Mouse (Mus musculus) heart, postnatal 14 days (tissue): ENCODE data around the gene Rundc1. TPM values are rescaled to one million over a fixed set of nuclear protein-coding genes. Genes with fewer than 3 reads are reported as not detected.
"Not testable (repeated sequence)": the region's sequence is repeated elsewhere in the genome, so short reads cannot be mapped to it uniquely, and the experiment has no call there.

Experiments used
- DNase-seq, 2 experiments: peaks; one replicate each; pipeline ENCODE4 v3.0.0; 2021 to 2022
- intact Hi-C: fragments of 180-260 bp; cut with DNase I; formaldehyde crosslinking; loops from one replicate; pipeline ENCODE4 v1.15.1; 2025
- long read RNA-seq, 2 experiments: library from polyadenylated mRNA; stranded (forward); transcript quantifications; one replicate each; pipeline ENCODE4 v2.0.0; 2021
- total RNA-seq, 2 experiments: library from RNA; stranded (reverse); gene quantifications; 2 replicates each; pipeline ENCODE4 v1.2.3; 2021

Gene Rundc1
- 10 to 100 TPM; 10.8 to 11.1 TPM for total RNA-seq
- long read RNA-seq, experiment 1, transcript Rundc1-201 (5 exons, 3,223 nt), result major isoform, 32 of 42 reads
- long read RNA-seq, experiment 1, partial matches to known transcripts, result 3 of 42 reads
- long read RNA-seq, experiment 1, other reads (novel, unspliced or antisense), result 7 of 42 reads
- long read RNA-seq, experiment 2, transcript Rundc1-201 (5 exons, 3,223 nt), result major isoform, 24 of 31 reads
- long read RNA-seq, experiment 2, partial matches to known transcripts, result 0 of 31 reads
- long read RNA-seq, experiment 2, other reads (novel, unspliced or antisense), result 7 of 31 reads

- peak; percentile 99 to 100 for DNase-seq
- intact Hi-C loops, result no loop called here
Measured at GRCm38 (mm10) chr11:101424925-101425813, at the start of gene Rundc1, which contains the start of gene Ptges3l. Rundc1 (plus strand) TSS chr11:101425085. Ptges3l (minus strand) TSS chr11:101425333.

DNA sequence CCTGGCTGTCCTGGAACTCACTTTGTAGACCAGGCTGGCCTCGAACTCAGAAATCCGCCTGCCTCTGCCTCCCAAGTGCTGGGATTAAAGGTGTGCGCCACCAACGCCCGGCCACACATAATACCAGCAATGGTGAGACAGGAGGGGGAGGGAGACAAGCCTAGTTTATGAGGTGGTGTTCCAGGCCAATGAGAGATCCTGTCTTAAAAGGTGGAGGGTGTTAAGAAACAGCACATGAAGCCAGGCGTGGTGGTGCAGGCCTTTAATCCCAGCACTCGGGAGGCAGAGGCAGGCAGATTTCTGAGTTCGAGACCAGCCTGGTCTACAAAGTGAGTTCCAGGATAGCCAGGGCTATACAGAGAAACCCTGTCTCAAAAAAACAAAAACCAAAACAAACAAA, 46.7 kb upstream of the Rundc1 start:
- DNase-seq, intact Hi-C loops: not testable (repeated sequence)

GRCm38 (mm10) chr11:101378926-101379325, 46.0 kb upstream of the Rundc1 start:
- intact Hi-C loops, result no loop called here
- no peak for DNase-seq

DNA sequence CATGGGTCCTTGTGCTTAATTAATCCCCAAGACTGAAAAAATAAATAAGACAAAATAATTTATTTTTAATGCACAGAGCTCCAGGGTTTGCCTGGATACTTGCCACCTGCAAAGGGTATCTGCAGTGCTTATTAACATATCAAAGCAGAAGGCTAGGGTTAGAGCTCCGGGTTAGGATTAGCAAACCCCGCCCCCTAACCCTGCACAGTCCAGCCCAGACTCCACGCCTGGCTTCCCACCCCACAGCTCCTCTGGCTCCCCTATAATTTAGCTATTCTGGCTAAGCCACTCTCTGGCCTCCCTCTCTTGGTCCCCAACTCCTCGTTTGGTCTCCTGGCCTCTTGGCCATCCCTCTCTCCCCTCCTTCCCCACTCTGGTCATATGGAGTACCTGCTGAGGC, 43.1 kb upstream of the Rundc1 start:
- no peak for DNase-seq
- intact Hi-C loops, result no loop called here

DNA sequence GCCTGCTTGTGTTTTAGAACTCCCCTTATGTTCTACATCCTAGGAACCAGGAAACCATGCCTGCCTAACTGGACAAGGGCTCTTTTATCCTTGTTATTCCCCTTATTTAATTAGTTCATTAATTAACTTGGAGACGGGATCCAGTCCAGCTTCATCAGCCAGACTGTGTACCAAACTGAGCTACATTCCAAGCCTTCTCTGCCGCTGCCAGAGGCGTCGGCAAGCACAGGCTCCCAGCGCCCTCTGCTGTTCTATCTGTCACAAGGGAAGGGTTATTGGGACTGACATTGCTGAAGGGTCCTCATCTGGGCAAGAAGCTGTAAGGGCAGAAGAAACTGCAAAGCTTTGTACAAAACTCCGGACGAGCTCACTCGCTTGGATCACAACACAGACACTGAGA, 29.8 kb upstream of the Rundc1 start:
- peak; percentile 80 to 88 for DNase-seq
- intact Hi-C loops, result loop anchor here (1.0 to 5.0 kb wide), 3 partner anchors 40 to 183 kb away; no protein-coding TSS in a partner anchor

- no peak for DNase-seq
- intact Hi-C loops, result no loop called here
Measured at GRCm38 (mm10) chr11:101415306-101415705, 9.6 kb upstream of the Rundc1 start.

DNA sequence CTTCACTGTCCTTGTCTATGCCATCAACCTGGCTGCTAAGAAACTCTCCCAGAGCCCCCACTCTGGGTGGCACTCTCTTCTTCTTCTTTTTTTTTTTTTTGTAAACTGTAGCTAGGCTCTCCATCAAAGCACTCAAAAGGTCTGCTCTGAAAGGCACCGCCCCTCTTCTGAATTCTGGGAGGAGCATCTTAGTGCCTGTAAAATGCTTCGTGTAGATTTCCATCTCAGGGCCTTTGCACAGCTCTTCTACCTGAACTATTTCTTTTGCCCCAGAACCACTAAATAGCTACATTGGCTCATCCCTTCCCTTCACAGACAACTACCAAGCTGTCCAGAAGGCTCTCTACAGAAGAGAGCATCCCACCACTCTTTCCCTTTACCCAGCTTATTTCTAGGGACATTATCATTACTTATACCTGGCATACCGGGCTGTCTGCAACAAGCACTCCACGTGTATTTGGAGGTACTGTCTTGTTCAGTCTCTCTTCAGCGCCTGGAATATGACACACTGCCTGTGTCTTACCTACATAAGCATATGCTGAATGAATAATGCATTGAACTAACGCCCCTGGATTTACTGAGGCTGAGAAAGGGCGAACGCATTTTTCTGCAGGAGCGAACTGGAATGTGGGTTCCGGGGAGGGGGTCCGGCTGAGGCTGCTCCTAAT, 8.3 kb upstream of the Rundc1 start:
- intact Hi-C loops, result no loop called here
- DNase-seq, result no peak

GRCm38 (mm10) chr11:101417101-101417855, 7.6 kb upstream of the Rundc1 start, which contains the start of gene Aarsd1:
Aarsd1 (minus strand) TSS chr11:101417615.
- intact Hi-C loops, result no loop called here
- DNase-seq, result peak; percentile 89 to 94

- no peak for DNase-seq
- intact Hi-C loops, result no loop called here
Measured at GRCm38 (mm10) chr11:101418991-101419390, 5.9 kb upstream of the Rundc1 start.

DNA sequence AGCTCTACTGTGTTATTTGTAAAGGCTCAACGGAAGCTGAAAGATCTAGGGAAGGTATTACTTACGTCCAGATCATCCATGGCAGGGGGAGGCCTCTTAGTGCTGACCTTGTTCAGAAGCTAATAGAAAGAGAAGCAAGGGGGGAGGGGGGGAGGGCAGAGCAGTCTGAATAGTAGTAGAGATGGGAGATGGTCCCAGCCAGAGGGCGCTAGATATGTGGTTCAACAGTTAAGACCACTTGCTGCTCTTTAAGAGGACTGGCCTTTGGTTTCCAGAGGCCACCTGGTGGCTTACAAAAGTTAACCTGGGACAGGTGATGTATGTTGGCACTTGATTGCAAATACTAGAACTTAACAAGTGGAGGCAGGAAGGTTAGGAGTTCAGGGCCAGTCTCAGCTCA, 5.3 kb upstream of the Rundc1 start:
- DNase-seq, result no peak
- intact Hi-C loops, result no loop called here

DNA sequence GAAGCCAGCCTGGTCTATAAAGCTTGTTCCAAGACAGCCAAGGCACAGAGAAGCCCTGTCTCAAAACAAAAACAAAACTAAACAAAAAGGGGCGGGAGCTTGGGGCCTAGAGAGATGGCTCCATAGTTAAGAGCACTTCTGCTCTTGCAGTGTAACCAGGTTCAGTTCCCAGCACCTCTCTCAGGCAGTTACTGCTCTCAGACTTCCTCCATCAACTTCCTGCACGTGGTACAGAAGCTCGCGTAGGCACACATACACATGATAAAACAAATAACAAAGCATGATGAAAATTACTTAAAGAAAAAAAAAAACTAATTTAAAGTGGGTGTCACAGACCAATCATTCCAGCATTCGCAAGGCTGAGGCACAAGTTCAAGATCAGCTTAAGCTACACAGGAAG, 4.7 kb upstream of the Rundc1 start:
- intact Hi-C loops, result no loop called here
- DNase-seq, result no peak

- intact Hi-C loops, result no loop called here
- peak; percentile 33 to 36 for DNase-seq
Measured at GRCm38 (mm10) chr11:101424105-101424851, 607 bp upstream of the Rundc1 start, which contains the start of gene Gm27029. Gm27029 (minus strand) TSS chr11:101424796.

- DNase-seq, result no peak
- intact Hi-C loops, result no loop called here
Measured at GRCm38 (mm10) chr11:101426165-101426564, 1.3 kb downstream of the Rundc1 start.

- intact Hi-C loops, result no loop called here
Measured at GRCm38 (mm10) chr11:101431327-101431726, 6.4 kb downstream of the Rundc1 start.

GRCm38 (mm10) chr11:101433396-101433795, 8.5 kb downstream of the Rundc1 start:
- DNase-seq, result no peak
- intact Hi-C loops, result no loop called here

More at GRCm38 (mm10) chr11:101431327-101431726, 6.4 kb downstream of the Rundc1 start:
- no peak for DNase-seq

DNA sequence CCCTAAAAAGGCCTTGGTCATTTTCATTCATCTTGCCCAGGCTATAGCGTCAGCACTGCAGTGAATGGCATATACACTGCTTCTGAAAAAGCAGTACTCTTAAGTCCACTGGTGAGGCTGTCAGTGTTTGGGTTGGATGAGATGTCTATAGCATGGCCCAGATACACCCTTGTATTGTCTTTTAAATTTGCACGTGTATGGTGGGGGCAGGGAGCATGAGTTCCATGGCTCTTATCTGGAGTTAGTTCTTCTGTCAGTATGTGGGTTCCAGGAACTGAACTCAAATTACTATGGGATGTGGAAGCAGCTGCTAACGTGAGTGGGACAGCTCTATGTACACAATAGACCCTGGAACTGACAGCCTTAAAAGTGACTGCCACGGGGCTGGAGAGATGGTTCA, 10.9 kb downstream of the Rundc1 start:
- intact Hi-C loops, result no loop called here
- DNase-seq, result no peak

DNA sequence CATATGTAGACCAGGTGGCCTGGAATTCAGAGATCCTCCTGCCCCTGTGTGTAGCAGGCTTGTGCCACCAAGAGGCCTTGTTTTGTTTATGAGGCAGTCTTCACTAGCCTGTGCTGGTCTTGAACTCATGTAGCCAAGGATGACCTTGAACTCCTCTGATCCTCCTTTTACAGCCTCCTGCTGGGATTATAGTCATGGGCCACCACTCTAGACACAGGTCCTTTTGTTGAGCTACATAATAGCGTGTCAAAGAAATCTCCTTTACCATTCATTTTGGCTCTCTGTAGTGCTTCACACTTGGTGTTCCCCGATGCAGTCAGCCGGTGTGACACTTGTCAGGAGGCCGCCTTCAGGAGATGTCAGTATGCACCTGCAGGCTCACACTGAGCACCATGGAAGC, 12.0 kb downstream of the Rundc1 start:
- no peak for DNase-seq
- intact Hi-C loops, result no loop called here

- intact Hi-C loops, DNase-seq: not testable (repeated sequence)
Measured at GRCm38 (mm10) chr11:101438006-101438405, 13.1 kb downstream of the Rundc1 start.

DNA sequence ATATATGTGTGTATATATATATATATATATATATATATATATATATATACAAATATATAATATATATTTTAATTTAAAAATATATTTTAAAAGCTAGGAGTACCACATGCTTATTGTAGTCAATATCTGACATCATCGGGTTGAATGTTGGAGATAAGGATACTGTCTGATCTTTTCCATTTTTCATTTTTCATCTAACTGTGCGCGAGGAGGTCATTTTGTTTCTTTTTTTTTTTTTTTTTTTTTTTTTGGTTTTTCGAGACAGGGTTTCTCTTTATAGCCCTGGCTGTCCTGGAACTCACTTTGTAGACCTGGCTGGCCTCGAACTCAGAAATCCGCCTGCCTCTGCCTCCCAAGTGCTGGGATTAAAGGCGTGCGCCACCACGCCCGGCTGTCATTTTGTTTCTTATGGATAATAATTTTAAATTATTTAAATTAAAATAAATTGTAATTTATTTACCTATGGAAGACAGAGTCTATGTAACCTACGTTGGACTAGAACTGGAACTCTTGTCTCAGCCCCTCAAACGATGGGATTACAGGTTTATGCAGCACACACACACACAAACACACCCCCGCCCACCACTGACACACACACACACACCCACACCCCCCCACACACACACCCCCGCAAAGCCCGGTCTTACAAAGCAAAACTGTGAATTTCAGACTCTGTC, 16.7 kb downstream of the Rundc1 start:
- DNase-seq, intact Hi-C loops: not testable (repeated sequence)
